Mouse (Mus musculus) lung, postnatal 0 days (tissue): Measurements from ENCODE around the gene Rtn2.

Experiments used
- CTCF ChIP-seq: IDR thresholded peaks from 2 replicates; pipeline ENCODE4 v1.5.1; 2016; ENCODE audit warnings: antibody characterized with exemption, mild to moderate bottlenecking
- EP300 ChIP-seq: IDR thresholded peaks from 2 replicates; pipeline ENCODE4 v1.6.1; 2016; ENCODE audit warnings: antibody characterized with exemption, mild to moderate bottlenecking, control low read depth

- TF ChIP-seq CTCF (no peak; the same call in 1 of the 2 replicates), EP300 (no peak)
These were observed 14.6 kb downstream of the Rtn2 start for GRCm38 (mm10) chr7:19297034-19297433.
